Mouse (Mus musculus) thymus, postnatal 25 days (tissue): Measurements from ENCODE around the gene Dicer1.

ENCODE experiments used
- DNase-seq: peaks from one replicate; pipeline ENCODE4 v3.0.0; 2022

The Dicer1 gene

GRCm38 (mm10) chr12:104676535-104677370 is 75.0 kb downstream of the Dicer1 start:
- no peak for DNase-seq

GRCm38 (mm10) chr12:104672976-104673375 is 78.8 kb downstream of the Dicer1 start:
- no peak for DNase-seq

- no peak for DNase-seq
These were observed 79.3 kb downstream of the Dicer1 start for GRCm38 (mm10) chr12:104672406-104672805.

GRCm38 (mm10) chr12:104667846-104668245 is 83.9 kb downstream of the Dicer1 start:
- no peak for DNase-seq

- no peak for DNase-seq
These were observed 85.8 kb downstream of the Dicer1 start for GRCm38 (mm10) chr12:104665951-104666350.

- DNase-seq, result no peak
These were observed 86.2 kb downstream of the Dicer1 start for GRCm38 (mm10) chr12:104665521-104665920.

GRCm38 (mm10) chr12:104656146-104656545 is 95.6 kb downstream of the Dicer1 start:
- no peak for DNase-seq

GRCm38 (mm10) chr12:104655006-104655405 is 96.7 kb downstream of the Dicer1 start:
- no peak for DNase-seq

- no peak for DNase-seq
These were observed 99.7 kb downstream of the Dicer1 start for GRCm38 (mm10) chr12:104652021-104652420.

GRCm38 (mm10) chr12:104651269-104651668 is 100.5 kb downstream of the Dicer1 start:
- DNase-seq, result no peak

- no peak for DNase-seq
These were observed 101.1 kb downstream of the Dicer1 start for GRCm38 (mm10) chr12:104650510-104651260.

GRCm38 (mm10) chr12:104648366-104648765 is 103.4 kb downstream of the Dicer1 start:
- no peak for DNase-seq

GRCm38 (mm10) chr12:104642337-104642736 is 109.4 kb downstream of the Dicer1 start:
- DNase-seq, result no peak

- no peak for DNase-seq
These were observed 110.8 kb downstream of the Dicer1 start for GRCm38 (mm10) chr12:104640934-104641333.

GRCm38 (mm10) chr12:104638156-104638555 is 113.6 kb downstream of the Dicer1 start:
- no peak for DNase-seq
